Mouse (Mus musculus) ES-Bruce4 (cell line): Measurements from ENCODE around the gene Cel.

Source experiments
- CTCF ChIP-seq: IDR thresholded peaks from one replicate; pipeline ENCODE4 v1.8.1; 2011; ENCODE audit warnings: low read depth, low read length
- EP300 ChIP-seq: IDR thresholded peaks from 2 replicates; pipeline ENCODE4 v1.6.1; 2011; ENCODE audit warnings: low read depth, low read length; ENCODE audit not compliant: insufficient read depth
- POLR2A ChIP-seq: IDR thresholded peaks from one replicate; pipeline ENCODE4 v1.8.1; 2011; ENCODE audit warnings: low read length; ENCODE audit not compliant: insufficient read depth

- TF ChIP-seq CTCF (no peak), POLR2A (no peak), EP300 (no peak)
Observed at GRCm38 (mm10) chr2:28522166-28522565, 41.0 kb downstream of the Cel start.
